Mouse (Mus musculus): Measurements from ENCODE around the gene Angpt4. TPM values are rescaled to one million over a fixed set of nuclear protein-coding genes. Genes with fewer than 3 reads are reported as not detected.

The Angpt4 gene
- polyA plus RNA-seq, 1 experiment from 2014 or later, result 0.32 TPM

- no peaks in the 10 kb centered on the region for H3K27me3 ChIP-seq (replicated peaks; ENCODE audit: control insufficient read depth, insufficient read depth, low read length)
- no peak overlapping the region for H3K4me2 ChIP-seq
- H3K4me1 ChIP-seq (replicated peaks; ENCODE audit: control insufficient read depth, insufficient read depth, low read length), result no peaks in the 10 kb centered on the region
- ATAC-seq (replicated peaks; ENCODE audit: low FRiP score) (no peak), DNase-seq (ENCODE audit: low spot score) (no peak)
- no peak overlapping the region for H3K9ac ChIP-seq (ENCODE audit: low read depth, low read length)
- H3K4me3 ChIP-seq (ENCODE audit: low read depth, low read length), result no peak overlapping the region
- WGBS, result 44% methylated on average over 2 of the region's 2 CpGs
- no peaks in the 10 kb centered on the region for H3K36me3 ChIP-seq (ENCODE audit: control insufficient read depth, insufficient read depth, low read length)
- no peaks in the 10 kb centered on the region for H3K9me3 ChIP-seq (ENCODE audit: control insufficient read depth, low read length)
- no peak overlapping the region for H3K27ac ChIP-seq (ENCODE audit: low read depth, low read length)
These were observed 33.1 kb downstream of the Angpt4 start for GRCm38 (mm10) chr2:151944106-151944505.

DNA sequence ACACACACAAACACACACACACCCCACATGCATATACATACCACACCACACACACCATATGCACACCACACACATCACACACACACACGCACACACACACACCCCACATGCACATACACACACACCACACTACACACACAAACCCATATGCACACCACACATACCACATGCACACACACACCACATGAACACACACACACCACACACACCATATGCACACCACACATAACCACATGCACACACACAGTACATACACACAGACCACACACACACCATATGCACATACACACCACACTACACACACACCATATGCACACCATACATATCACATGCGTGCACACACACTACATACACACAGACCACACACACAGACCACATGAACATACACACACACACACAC lies 36.6 kb downstream of the Angpt4 start:
- 92% methylated on average over 2 of the region's 2 CpGs for WGBS
- no peak for DNase-seq (ENCODE audit: low spot score)
- Histone ChIP-seq H3K36me3 (ENCODE audit: control insufficient read depth, insufficient read depth, low read length) (no peaks in the 10 kb centered on the region), H3K9ac (ENCODE audit: low read depth, low read length) (no peak overlapping the region), H3K4me3 (ENCODE audit: low read depth, low read length) (no peak overlapping the region), H3K4me1 (replicated peaks; ENCODE audit: control insufficient read depth, insufficient read depth, low read length) (no peaks in the 10 kb centered on the region), H3K27me3 (replicated peaks; ENCODE audit: control insufficient read depth, insufficient read depth, low read length) (no peaks in the 10 kb centered on the region), H3K4me2 (no peak overlapping the region), H3K27ac (ENCODE audit: low read depth, low read length) (no peak overlapping the region), H3K9me3 (ENCODE audit: control insufficient read depth, low read length) (no peaks in the 10 kb centered on the region)
- no peak for ATAC-seq (replicated peaks; ENCODE audit: low FRiP score)

GRCm38 (mm10) chr2:151948311-151948710 lies 37.3 kb downstream of the Angpt4 start:
- Histone ChIP-seq H3K4me3 (ENCODE audit: low read depth, low read length) (no peak overlapping the region), H3K4me1 (replicated peaks; ENCODE audit: control insufficient read depth, insufficient read depth, low read length) (no peaks in the 10 kb centered on the region), H3K27me3 (replicated peaks; ENCODE audit: control insufficient read depth, insufficient read depth, low read length) (no peaks in the 10 kb centered on the region), H3K9ac (ENCODE audit: low read depth, low read length) (no peak overlapping the region), H3K9me3 (ENCODE audit: control insufficient read depth, low read length) (no peaks in the 10 kb centered on the region), H3K27ac (ENCODE audit: low read depth, low read length) (no peak overlapping the region), H3K4me2 (no peak overlapping the region), H3K36me3 (ENCODE audit: control insufficient read depth, insufficient read depth, low read length) (no peaks in the 10 kb centered on the region)
- 75% methylated on average over 7 of the region's 7 CpGs for WGBS
- DNase-seq (ENCODE audit: low spot score) (no peak), ATAC-seq (replicated peaks; ENCODE audit: low FRiP score) (no peak)

DNA sequence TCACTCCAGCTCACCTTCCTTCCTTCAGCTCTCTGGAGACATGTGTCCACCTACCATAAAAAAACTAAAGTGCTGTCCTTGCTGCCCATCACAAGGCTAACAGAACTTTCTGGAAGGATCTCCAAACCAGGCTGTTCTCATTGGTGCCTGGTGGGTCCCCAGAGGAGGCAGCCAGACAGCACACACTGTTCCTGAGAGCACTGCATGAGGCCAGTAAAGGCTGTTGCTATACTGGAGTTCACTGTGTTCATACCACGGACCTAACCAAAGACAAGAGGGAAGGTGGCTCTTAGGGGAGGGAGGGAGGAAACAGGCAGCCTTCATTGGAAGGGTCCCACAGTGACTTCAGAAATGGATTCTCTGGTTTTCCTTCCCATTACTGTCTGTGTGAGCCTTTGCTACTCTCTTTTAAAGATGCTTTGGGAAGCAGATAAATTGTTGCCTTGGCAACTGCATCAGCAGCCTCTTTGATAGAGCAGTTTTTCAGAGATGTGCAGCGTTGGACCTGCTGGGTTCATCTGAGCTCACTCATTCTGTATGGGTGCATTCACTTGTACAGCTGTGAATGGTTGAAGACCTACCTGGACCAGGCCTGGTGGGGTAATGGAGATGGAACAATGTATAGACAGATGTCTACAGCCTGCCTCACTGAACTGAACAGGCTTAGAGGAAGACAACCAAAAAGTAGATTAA lies 38.2 kb downstream of the Angpt4 start:
- no peak overlapping the region for H3K4me3 ChIP-seq (ENCODE audit: low read depth, low read length)
- no peaks in the 10 kb centered on the region for H3K4me1 ChIP-seq (replicated peaks; ENCODE audit: control insufficient read depth, insufficient read depth, low read length)

GRCm38 (mm10) chr2:151953665-151954064 lies 42.7 kb downstream of the Angpt4 start:
- ATAC-seq (replicated peaks; ENCODE audit: low FRiP score) (no peak), DNase-seq (ENCODE audit: low spot score) (no peak)
- 77% methylated on average over 8 of the region's 8 CpGs for WGBS

More for the DNA sequence above, 38.2 kb downstream of the Angpt4 start:
- Histone ChIP-seq H3K36me3 (ENCODE audit: control insufficient read depth, insufficient read depth, low read length) (no peaks in the 10 kb centered on the region), H3K27me3 (replicated peaks; ENCODE audit: control insufficient read depth, insufficient read depth, low read length) (no peaks in the 10 kb centered on the region), H3K9ac (ENCODE audit: low read depth, low read length) (no peak overlapping the region), H3K27ac (ENCODE audit: low read depth, low read length) (no peak overlapping the region), H3K4me2 (no peak overlapping the region), H3K9me3 (ENCODE audit: control insufficient read depth, low read length) (no peaks in the 10 kb centered on the region)
- ATAC-seq (replicated peaks; ENCODE audit: low FRiP score), result no peak
- WGBS, result 71% methylated on average over 2 of the region's 2 CpGs
- no peak for DNase-seq (ENCODE audit: low spot score)

DNA sequence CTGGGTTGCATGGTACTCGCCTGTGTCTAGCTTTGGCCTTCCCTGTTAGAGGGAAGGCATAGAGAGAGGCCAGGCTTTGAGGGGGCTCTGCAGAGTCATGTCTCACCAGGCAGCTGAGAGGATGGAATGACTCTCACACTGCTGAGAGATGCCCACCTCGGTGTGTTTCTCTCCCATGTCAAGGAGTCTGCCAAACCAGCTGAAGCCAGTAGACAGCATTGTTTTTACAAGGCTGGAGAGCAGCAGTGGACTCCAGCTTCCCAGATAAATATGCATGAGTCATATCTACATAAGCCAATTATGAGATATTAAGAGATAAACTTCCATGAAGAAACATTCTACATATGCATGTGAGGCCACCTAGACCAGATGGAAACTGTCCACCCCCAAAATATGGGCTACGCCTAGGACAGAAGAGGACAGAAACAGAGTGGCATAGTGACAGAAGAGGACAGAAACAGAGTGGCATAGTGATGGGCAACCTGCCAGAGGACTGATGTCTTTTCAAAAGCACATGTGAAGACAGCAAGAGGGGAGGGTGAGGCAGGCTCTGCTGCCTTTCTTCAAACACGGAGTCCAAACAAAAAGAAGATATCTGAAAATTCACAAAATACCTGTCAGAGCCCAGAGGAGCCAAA lies 45.6 kb downstream of the Angpt4 start:
- no peak overlapping the region for H3K9ac ChIP-seq (ENCODE audit: low read depth, low read length)
- ATAC-seq (replicated peaks; ENCODE audit: low FRiP score) (no peak), DNase-seq (ENCODE audit: low spot score) (no peak)
- no peaks in the 10 kb centered on the region for H3K36me3 ChIP-seq (ENCODE audit: control insufficient read depth, insufficient read depth, low read length)
- no peaks in the 10 kb centered on the region for H3K27me3 ChIP-seq (replicated peaks; ENCODE audit: control insufficient read depth, insufficient read depth, low read length)
- H3K4me2 ChIP-seq, result no peak overlapping the region
- H3K4me1 ChIP-seq (replicated peaks; ENCODE audit: control insufficient read depth, insufficient read depth, low read length), result peaks cover 2% of the 10 kb centered on the region; the same call in 1 of the 2 replicates
- WGBS, result 63% methylated on average over 4 of the region's 4 CpGs
- H3K27ac ChIP-seq (ENCODE audit: low read depth, low read length), result no peak overlapping the region
- no peaks in the 10 kb centered on the region for H3K9me3 ChIP-seq (ENCODE audit: control insufficient read depth, low read length)
- H3K4me3 ChIP-seq (ENCODE audit: low read depth, low read length), result no peak overlapping the region

More at GRCm38 (mm10) chr2:151953665-151954064, 42.7 kb downstream of the Angpt4 start:
- H3K27me3 ChIP-seq (replicated peaks; ENCODE audit: control insufficient read depth, insufficient read depth, low read length), result no peaks in the 10 kb centered on the region
- no peaks in the 10 kb centered on the region for H3K9me3 ChIP-seq (ENCODE audit: control insufficient read depth, low read length)
- no peaks in the 10 kb centered on the region for H3K36me3 ChIP-seq (ENCODE audit: control insufficient read depth, insufficient read depth, low read length)
- H3K4me1 ChIP-seq (replicated peaks; ENCODE audit: control insufficient read depth, insufficient read depth, low read length), result no peaks in the 10 kb centered on the region
- no peak overlapping the region for H3K27ac ChIP-seq (ENCODE audit: low read depth, low read length)
- no peak overlapping the region for H3K4me3 ChIP-seq (ENCODE audit: low read depth, low read length)
- no peak overlapping the region for H3K4me2 ChIP-seq
- H3K9ac ChIP-seq (ENCODE audit: low read depth, low read length), result no peak overlapping the region

DNA sequence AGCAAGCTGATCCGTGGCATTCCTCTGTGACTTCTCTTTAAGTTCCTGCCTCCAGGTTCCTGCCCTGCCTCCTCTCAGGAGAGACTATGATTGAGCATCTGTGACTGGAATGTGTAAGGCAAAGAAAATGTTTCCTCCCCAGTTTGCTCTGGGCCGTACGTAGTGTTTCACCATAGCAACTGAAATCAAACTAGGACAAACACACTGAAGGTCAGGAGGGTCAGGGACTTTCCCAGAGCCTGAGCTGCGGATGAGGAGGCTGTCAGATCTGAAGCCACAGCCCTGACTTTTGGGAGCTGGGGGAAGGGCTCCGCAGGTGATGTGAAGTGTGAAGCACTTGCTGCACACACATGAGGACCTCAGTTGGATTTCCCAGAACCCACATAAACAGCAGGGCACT lies 48.3 kb downstream of the Angpt4 start:
- H3K27me3 ChIP-seq (replicated peaks; ENCODE audit: control insufficient read depth, insufficient read depth, low read length), result no peaks in the 10 kb centered on the region
- H3K36me3 ChIP-seq (ENCODE audit: control insufficient read depth, insufficient read depth, low read length), result no peaks in the 10 kb centered on the region
- H3K4me3 ChIP-seq (ENCODE audit: low read depth, low read length), result no peak overlapping the region
- H3K9me3 ChIP-seq (ENCODE audit: control insufficient read depth, low read length), result no peaks in the 10 kb centered on the region
- H3K27ac ChIP-seq (ENCODE audit: low read depth, low read length), result peak overlapping the region; percentile 3; the same call in 1 of the 2 replicates
- peaks cover 12% of the 10 kb centered on the region for H3K4me1 ChIP-seq (replicated peaks; ENCODE audit: control insufficient read depth, insufficient read depth, low read length)
- no peak overlapping the region for H3K9ac ChIP-seq (ENCODE audit: low read depth, low read length)
- no peak for DNase-seq (ENCODE audit: low spot score)
- peak; percentile 42 for ATAC-seq (replicated peaks; ENCODE audit: low FRiP score)
- H3K4me2 ChIP-seq, result no peak overlapping the region
- WGBS, result 39% methylated on average over 5 of the region's 5 CpGs

DNA sequence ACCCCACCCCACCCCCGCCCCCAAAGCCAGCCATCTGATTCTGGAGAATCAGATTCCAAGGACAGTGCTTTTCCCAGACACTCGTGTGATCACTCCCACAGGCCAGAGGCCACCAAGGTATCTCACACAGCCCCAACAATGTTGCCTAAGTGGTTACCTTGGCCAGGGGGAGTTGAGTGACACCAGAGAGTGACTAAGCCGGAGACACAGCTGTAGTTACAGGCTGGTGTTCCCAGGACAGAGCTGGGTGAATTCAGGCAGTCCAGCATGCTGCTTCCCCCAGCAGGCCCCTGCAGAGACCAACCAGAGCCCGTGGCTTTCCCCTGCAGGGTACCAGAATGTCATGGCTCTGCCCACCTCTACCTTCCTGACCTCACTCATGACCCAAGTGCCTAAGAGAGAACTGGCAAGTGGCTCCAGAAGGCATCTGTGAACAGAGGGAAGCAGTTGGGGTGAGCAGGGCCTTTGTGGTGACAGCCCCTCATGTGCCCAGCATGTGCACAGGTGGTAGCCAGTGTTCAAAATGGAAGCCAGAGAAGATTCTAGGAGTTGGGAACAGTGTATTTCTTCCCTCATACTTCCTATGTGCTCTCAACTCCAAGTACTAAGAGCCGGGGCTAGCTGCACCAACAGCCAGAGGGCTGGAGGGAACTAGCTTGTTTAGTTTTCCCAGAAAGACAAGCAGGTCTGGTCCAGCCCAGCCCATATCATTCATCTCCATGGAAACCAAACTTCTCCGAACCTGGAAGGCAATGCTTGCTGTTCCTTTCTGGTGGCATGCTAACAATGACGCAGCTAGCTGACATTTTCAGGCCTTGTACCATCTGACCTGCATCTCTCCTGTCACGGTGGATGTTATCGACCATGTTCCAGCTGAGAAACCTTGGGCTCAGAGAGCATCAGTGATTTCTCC lies 50.5 kb downstream of the Angpt4 start:
- H3K9me3 ChIP-seq (ENCODE audit: control insufficient read depth, low read length), result no peaks in the 10 kb centered on the region
- no peaks in the 10 kb centered on the region for H3K27me3 ChIP-seq (replicated peaks; ENCODE audit: control insufficient read depth, insufficient read depth, low read length)
- DNase-seq (ENCODE audit: low spot score) (no peak), ATAC-seq (replicated peaks; ENCODE audit: low FRiP score) (no peak)
- H3K4me3 ChIP-seq (ENCODE audit: low read depth, low read length), result no peak overlapping the region
- no peak overlapping the region for H3K27ac ChIP-seq (ENCODE audit: low read depth, low read length)
- peaks cover 15% of the 10 kb centered on the region for H3K4me1 ChIP-seq (replicated peaks; ENCODE audit: control insufficient read depth, insufficient read depth, low read length)
- no peak overlapping the region for H3K9ac ChIP-seq (ENCODE audit: low read depth, low read length)
- 58% methylated on average over 9 of the region's 9 CpGs for WGBS
- no peaks in the 10 kb centered on the region for H3K36me3 ChIP-seq (ENCODE audit: control insufficient read depth, insufficient read depth, low read length)
- no peak overlapping the region for H3K4me2 ChIP-seq
